Mouse (Mus musculus) MEL (cell line): ENCODE measurements at regions not wholly inside any gene's neighbourhood (a gene's known extent, or its start where the extent isn't known, plus 50 kb on each side); places are given as distances from the start of the nearest gene placed in this dataset.

Experiments used
- CHD1 ChIP-seq: IDR thresholded peaks from 2 replicates; pipeline ENCODE4 v1.6.1; 2012; ENCODE audit warnings: low read depth, mild to moderate bottlenecking, inconsistent platforms, low read length, improper control_type of control experiment
- POLR2AphosphoS5 ChIP-seq: IDR thresholded peaks from 2 replicates; pipeline ENCODE4 v1.6.1; 2012; ENCODE audit warnings: low read depth, borderline replicate concordance, mild to moderate bottlenecking, inconsistent platforms, low read length, moderate library complexity, mixed read lengths
- ZC3H11A ChIP-seq: IDR thresholded peaks from 2 replicates; pipeline ENCODE4 v1.6.1; 2012; ENCODE audit warnings: low read depth, mild to moderate bottlenecking, inconsistent platforms, low read length, improper control_type of control experiment

DNA sequence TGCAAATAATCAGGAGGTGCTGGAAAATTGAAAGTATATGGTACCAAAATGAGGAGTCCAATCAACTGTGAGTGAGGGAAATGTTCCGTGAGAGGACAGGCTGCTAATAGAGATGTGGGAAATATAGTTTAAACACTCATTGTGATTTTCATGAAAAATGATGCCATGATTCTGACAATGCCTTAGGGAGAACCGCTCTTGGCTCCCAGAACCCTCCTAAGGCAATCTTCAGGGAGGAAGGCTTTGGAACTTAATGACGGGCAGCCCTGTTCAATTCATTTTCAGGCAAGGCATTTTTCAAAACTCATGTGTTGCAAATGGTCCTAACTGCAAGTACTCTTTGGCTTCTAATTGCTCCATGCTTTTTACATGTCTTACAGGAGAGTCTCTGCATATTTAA, 1098.9 kb upstream of the Cdh8 start:
- TF ChIP-seq CHD1 = no peak
- TF ChIP-seq POLR2AphosphoS5 = no peak
- TF ChIP-seq ZC3H11A = no peak
